Mouse (Mus musculus): Measurements from ENCODE around the gene Gcnt3.

Gene Gcnt3

GRCm38 (mm10) chr9:70037988-70038387, at the start of gene Gcnt3:
TSS of gene Gcnt3 (minus strand) at chr9:70038088.
- DNase-seq, result no peak

- no peak for DNase-seq
Measured at GRCm38 (mm10) chr9:70087379-70087778, 49.5 kb upstream of the Gcnt3 start.

GRCm38 (mm10) chr9:70086091-70086490, 48.2 kb upstream of the Gcnt3 start:
- DNase-seq, result no peak

- DNase-seq, result peak; percentile 70
Measured at GRCm38 (mm10) chr9:70084107-70084506, 46.2 kb upstream of the Gcnt3 start.

GRCm38 (mm10) chr9:70082357-70083204, 44.7 kb upstream of the Gcnt3 start:
- no peak for DNase-seq

GRCm38 (mm10) chr9:70081767-70082166, 43.9 kb upstream of the Gcnt3 start:
- DNase-seq, result no peak

DNA sequence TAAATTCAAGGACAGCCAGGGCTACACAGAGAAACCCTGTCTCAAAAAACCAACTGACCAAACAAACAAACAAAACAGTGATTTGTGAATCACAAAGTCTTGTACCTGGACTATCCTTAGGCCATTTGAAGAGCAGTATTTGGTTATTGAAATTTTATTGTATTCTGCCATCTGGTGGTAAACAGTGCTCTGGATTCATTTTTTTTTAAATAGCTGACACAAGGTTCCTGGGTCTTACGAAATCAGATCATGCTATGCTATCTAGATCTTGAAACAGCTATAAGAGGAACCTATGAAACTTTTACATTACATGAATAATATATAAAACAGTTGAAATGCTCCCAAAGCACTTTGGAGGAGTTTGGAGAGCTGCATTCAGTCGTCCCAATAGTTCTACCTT, 43.1 kb upstream of the Gcnt3 start:
- DNase-seq, result no peak

DNA sequence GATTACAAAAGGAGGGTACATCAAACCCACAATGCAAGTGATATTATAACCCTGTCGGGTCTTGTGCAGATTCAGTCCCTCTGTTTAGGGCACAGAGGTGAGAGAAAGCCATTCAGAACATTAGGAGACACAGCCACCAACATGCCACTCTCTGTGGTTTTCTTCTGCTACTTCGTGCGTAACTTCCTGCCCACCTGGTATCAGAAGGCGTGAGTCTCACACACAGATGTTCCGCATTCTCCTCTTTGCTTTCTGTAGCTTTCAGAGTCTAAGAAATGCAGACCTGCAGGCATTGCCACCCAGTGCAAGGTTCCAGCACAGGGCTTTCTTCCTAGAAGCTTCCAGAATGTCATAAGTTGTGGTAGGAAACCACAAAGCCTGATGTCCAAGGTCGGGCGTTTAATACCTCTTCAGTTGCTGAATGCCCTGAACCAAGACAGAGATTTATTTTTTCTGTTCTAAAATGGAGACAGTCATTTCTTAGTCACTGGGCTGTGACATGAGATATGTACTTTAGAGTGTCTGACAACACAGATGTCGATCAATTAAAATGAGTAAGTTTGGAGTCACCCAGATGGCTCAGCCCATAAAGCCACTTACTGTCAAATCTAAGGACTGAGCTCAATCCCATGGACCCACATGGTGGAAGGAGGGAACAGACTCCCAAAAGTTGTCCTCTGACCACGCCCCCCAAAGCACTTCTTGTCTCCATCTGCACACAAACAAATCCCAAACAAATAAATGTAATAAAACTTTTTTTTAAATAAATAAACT, 42.3 kb upstream of the Gcnt3 start:
- no peak for DNase-seq

DNA sequence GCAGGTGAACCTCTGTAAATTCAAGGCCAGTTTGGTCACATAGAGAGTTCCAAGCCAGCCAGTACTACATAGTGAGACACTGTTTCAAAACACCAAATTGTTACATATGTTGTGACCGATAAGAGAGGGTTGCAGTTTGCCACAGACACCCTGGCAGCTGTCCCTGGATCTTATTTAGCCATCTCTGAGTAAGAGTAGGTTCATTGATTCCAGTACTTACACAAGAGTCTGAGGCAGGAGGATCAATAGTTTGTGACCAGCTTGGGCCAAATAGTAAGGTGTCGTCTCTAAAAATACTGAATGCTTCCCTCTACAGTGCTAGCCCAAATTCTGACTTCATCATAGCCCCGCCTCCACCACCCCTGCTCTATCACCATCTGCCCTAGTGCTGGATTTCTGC, 40.1 kb upstream of the Gcnt3 start:
- no peak for DNase-seq

DNA sequence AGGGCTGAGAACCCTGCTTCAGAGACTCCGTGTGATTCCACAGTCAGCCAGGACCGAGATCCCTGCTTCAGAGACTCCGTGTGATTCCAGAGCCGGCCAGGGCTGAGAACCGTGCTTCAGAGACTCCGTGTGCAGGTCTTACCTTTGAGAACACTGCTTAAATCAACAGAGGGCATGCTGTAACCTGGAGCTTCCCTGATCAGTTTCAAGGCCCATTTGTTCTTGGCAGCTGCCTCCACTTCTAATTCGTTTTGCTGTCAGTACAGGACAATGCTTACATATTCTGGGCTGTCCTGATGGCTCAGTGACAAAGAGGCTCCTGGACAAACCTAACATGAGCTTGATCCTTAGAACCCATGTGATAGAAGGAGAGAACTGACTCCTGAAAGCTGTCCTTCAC, 39.3 kb upstream of the Gcnt3 start:
- no peak for DNase-seq

GRCm38 (mm10) chr9:70072387-70072786, 34.5 kb upstream of the Gcnt3 start:
- no peak for DNase-seq

DNA sequence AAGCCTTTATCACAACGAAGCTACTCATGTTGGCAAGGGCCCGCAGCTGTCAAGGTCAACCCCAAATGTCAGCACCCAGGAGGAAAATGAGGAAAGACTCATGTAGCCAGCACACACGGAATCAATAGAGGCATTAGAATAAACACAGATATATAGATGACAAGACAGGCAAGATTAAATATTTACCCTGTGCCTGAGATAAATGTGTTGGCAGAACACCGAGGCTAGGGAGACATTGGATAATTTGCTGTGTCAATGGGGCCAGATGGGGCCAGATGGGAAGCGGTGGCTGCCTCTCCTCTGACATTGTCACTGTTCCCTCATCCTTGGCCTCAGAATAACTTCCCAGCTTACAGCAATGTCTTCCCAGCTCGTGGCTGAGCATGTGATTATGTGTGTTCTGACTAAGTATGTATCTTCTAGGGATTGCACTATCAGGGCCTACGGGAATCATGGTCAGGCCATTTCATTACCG, 32.1 kb upstream of the Gcnt3 start:
- DNase-seq, result no peak

GRCm38 (mm10) chr9:70067497-70067896, 29.6 kb upstream of the Gcnt3 start:
- DNase-seq, result no peak

DNA sequence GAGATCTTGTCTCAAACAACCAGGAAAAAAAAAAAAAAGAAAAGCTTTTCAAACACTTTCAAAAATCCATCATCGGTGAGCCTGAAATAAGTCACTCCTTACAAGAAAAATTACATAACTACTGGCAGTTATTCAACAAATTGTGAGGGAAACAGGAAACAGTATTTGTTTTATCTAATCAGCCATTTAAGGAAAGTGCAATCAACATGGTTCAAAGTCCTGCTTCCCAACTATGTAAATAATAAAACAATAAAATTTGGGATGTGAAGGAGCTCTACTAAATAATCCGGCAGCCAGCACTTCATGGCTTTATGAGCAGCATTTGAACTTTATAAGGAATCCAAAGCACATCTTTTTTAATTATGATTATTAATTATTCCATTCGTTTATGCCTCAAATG, 24.1 kb upstream of the Gcnt3 start:
- no peak for DNase-seq

DNA sequence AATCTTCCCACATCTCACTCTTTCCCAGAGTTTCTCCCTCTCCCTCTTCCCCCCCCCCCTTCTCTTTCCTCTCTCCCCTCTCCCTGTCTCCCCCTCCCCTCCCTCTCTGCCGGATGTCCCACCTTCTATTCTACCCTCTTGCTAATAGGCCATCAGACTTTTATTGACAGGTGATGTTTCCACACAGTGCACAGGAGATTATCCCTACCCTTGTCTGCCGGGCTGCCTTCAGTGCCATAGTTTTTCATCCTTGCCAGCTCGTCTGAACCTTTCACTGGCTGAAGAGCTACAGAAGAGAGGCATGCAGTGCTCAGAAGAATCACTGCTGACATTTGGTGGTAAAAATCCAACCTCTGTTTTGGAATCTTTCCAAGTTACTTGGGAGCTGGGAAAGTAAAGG, 15.5 kb upstream of the Gcnt3 start:
- no peak for DNase-seq

DNA sequence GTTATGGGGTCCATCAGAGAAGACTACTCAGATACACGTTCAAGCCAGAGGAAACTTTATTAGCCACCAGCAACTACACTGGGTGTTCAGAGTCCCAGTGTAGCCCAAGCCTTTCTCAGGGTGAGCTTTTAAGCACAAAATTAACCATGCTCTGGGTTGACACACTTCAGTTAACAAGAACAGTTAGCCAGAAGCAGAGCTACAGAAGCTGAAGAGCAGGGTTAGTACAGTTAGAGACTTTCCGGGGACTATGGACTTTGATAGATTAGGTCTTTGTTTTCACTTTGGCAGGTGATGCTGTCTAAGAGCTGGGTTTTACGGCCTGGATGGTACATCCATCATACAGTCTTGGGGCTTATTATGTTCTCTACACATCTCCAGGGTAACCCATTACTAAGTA, 14.8 kb upstream of the Gcnt3 start:
- DNase-seq, result no peak

- no peak for DNase-seq
Measured at GRCm38 (mm10) chr9:70049839-70050238, 12.0 kb upstream of the Gcnt3 start.

DNA sequence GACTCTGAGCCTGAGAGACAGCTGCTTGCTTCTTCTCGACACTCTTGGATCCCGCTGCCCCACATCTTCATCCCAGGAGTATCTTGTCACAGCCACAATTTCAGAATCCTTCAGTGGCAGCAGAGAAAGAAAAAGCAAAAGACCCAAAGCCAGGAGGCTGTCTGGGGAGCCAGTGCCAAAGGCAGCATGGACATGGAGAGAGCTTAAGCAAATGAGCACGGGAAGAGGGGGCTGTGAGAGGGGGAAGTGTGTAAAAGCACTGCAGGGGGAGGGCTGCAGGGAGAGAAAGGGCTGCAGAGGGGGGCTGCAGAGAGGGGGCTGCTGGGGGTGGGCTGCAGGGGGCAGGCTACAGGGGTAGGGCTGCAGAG, 11.5 kb upstream of the Gcnt3 start:
- DNase-seq, result no peak

- DNase-seq, result no peak
Measured at GRCm38 (mm10) chr9:70048751-70049415, 11.0 kb upstream of the Gcnt3 start.

- no peak for DNase-seq
Measured at GRCm38 (mm10) chr9:70048280-70048679, 10.4 kb upstream of the Gcnt3 start.

GRCm38 (mm10) chr9:70047839-70048238, 10.0 kb upstream of the Gcnt3 start:
- DNase-seq, result no peak

- no peak for DNase-seq
Measured at GRCm38 (mm10) chr9:70046255-70046654, 8.4 kb upstream of the Gcnt3 start.

GRCm38 (mm10) chr9:70044865-70045264, 7.0 kb upstream of the Gcnt3 start:
- no peak for DNase-seq

GRCm38 (mm10) chr9:70042935-70043334, 5.0 kb upstream of the Gcnt3 start:
- no peak for DNase-seq

Measured in right cerebral cortex, postnatal 14 days (tissue).